Mouse (Mus musculus) erythroblast, embryonic 14.5 days (primary cell): Measurements from ENCODE around the gene Slc38a10. TPM values are rescaled to one million over a fixed set of nuclear protein-coding genes. Genes with fewer than 3 reads are reported as not detected.

Experiments
- H3K27me3 ChIP-seq: 2 replicates; pipeline ENCODE4 v1.6.1; 2012; ENCODE audit warnings: inconsistent platforms; ENCODE audit not compliant: control insufficient read depth
- H3K36me3 ChIP-seq: 2 replicates; pipeline ENCODE4 v1.6.1; 2012; ENCODE audit warnings: mild to moderate bottlenecking, inconsistent platforms; ENCODE audit not compliant: control insufficient read depth
- H3K4me1 ChIP-seq: 2 replicates; pipeline ENCODE4 v1.6.1; 2012; ENCODE audit warnings: inconsistent platforms; ENCODE audit not compliant: control insufficient read depth
- H3K4me3 ChIP-seq: replicated peaks from 2 replicates; pipeline ENCODE3; 2012; ENCODE audit warnings: moderate library complexity, mild to moderate bottlenecking, inconsistent platforms
- H3K9me3 ChIP-seq: 2 replicates; pipeline ENCODE4 v1.6.1; 2012; ENCODE audit warnings: low read length, inconsistent platforms, mixed read lengths; ENCODE audit not compliant: control insufficient read depth
- GATA1 ChIP-seq: IDR thresholded peaks from 2 replicates; pipeline ENCODE4 v1.6.1; 2012; ENCODE audit warnings: low read length, inconsistent platforms, mixed read lengths
- TAL1 ChIP-seq: IDR thresholded peaks from 3 replicates; pipeline ENCODE4 v1.6.1; 2012; ENCODE audit warnings: low read length, inconsistent platforms, mixed read lengths
- polyA plus RNA-seq: library from polyadenylated mRNA; stranded (reverse); fragments of >175 nt; gene quantifications from 2 replicates; pipeline ENCODE4 v1.2.3, GENCODE M21; 2012

Slc38a10 gene
- polyA plus RNA-seq, 1 experiment: 6.2 TPM

DNA sequence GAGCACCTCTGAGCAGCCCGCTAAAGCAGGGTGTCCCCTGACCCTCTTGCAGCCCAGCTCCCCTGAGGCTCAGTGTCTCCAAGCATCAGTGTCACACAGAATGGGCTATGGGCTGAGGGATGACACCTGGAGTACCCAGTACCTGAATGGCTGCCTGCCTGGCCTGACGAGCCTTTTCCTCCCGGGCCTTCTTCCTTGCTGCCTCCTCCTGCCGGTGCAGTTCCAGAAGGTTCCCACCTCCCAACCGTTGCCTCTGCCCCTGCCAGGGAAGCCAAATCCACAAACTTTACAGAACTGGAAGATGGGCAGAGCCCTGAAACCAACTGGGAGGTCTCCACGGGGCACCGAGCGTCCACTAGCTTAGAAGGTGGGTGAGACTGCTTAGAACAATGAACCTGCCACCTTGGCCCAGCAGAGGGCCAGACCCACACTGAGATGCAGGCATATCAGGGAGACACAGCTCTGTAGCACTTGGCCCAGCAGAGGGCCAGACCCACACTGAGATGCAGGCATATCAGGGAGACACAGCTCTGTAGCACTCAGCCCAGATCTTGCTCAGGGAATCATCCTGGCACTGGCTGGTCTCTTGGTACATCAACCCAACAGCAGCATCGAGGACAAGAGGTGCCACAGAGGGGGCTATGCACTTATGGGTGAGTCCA, 78.0 kb downstream of the Slc38a10 start:
- no peaks in the 10 kb centered on the region for H3K4me1 ChIP-seq
- no peak for TF ChIP-seq TAL1
- no peak for TF ChIP-seq GATA1
- H3K9me3 ChIP-seq: no peaks in the 10 kb centered on the region
- H3K4me3 ChIP-seq: no peak overlapping the region
- peaks cover 45% of the 10 kb centered on the region for H3K36me3 ChIP-seq
- H3K27me3 ChIP-seq: no peaks in the 10 kb centered on the region

DNA sequence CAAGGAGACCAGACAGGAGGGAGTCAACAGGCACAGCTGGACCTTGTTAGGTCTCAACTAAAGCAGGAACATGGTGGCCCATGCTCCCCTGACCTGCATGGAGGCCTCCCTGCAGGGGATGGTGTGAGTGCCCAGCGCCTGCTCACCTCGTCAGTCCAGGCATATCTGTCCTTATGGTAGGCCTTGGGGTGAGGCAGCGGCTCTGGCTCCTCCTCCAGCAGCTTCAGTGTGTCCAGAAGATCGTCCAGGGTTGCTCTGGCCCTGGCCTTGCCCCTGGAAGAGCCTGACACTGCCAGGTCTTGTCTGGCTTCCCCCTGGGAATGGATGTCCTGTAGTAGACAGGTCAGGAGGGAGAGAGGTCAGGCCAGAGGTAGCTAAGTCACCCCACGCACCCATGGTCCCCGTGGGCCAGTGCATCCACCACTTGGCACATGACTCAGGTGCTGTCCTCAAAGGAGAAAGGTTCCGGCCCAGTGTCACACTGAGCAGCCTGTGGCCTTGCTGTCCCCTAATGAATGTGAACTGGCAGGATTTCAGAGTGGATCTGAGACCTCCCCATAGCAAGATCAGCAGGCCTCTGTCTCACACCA, 79.3 kb downstream of the Slc38a10 start:
- no peaks in the 10 kb centered on the region for H3K9me3 ChIP-seq
- H3K36me3 ChIP-seq: peaks cover 52% of the 10 kb centered on the region
- no peaks in the 10 kb centered on the region for H3K4me1 ChIP-seq
- H3K4me3 ChIP-seq: no peak overlapping the region
- H3K27me3 ChIP-seq: no peaks in the 10 kb centered on the region
- TF ChIP-seq GATA1: no peak
- no peak for TF ChIP-seq TAL1

DNA sequence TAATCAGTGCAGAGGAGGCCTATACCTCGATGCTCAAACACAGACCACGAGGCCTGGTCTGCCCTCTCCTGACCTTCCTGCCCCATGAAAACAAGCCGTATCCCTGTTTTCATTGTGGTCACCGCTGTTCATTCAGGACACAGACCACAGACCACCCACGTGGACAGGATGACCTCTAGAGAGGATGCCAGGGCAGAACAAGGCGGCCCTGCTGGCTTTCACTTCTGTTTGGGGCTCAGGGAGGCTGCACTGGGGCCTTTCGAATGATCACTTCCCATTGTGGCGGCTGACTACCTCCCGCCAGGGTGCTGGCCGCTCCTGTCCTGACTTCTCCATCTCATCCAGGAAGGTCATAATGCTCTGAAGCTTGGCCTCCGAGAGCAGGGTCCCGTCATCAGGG, 80.1 kb downstream of the Slc38a10 start:
- no peak overlapping the region for H3K4me3 ChIP-seq
- H3K9me3 ChIP-seq: no peaks in the 10 kb centered on the region
- TF ChIP-seq GATA1: no peak
- no peak for TF ChIP-seq TAL1
- peaks cover 53% of the 10 kb centered on the region for H3K36me3 ChIP-seq
- no peaks in the 10 kb centered on the region for H3K27me3 ChIP-seq
- no peaks in the 10 kb centered on the region for H3K4me1 ChIP-seq

DNA sequence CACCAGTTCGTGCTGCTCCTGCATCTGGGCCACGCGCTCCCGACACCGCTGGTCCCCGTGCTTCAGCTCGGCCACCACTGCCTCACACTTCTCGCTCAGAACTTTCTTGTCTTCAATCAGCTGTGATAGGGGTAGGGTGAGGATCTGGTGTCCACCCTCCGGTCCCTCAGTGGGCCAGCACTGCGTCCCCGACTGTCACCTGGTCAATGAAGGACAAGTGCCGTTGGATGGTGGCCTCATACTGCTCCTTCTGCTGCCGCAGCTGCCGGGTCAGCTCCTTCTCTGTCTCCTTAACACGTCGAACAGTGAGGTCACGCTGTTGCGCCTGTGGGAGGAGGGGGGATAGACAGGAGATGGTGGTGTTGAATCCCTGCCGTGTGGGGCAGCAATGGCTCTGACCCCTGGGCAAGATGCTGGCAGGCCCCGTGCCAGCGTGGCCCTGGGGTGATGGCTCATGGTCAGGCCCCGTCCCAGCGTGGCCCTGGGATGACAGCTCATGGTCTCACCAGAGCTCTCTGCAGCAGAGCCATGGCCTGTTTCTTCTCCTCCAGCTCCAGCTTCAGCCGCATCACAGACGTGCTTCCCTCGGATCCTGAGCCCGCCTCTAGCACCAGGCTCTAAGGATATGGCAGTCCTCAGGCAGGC, 80.7 kb downstream of the Slc38a10 start:
- H3K4me3 ChIP-seq: no peak overlapping the region
- H3K9me3 ChIP-seq: no peaks in the 10 kb centered on the region
- H3K36me3 ChIP-seq: peaks cover 47% of the 10 kb centered on the region
- TF ChIP-seq GATA1: no peak
- TF ChIP-seq TAL1: no peak
- no peaks in the 10 kb centered on the region for H3K4me1 ChIP-seq
- H3K27me3 ChIP-seq: no peaks in the 10 kb centered on the region

DNA sequence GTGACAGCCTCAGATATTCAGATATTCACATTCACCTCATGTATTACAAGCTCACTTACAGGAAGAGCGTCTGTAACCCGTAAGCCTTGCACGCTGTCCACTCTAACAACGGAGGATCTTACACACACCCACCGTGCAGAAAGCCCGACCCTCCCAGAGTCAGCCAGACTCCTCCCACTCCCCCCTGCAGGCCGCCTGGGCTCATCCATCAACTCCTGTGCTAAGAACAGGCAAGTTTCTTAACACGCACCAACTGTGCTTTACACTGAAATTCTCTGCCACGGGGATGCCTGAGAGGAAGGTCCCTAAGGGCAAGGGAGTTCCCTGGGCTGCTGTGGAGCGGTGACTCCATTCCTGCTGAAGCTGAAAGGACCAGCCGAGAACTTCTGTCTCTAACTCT, 81.9 kb downstream of the Slc38a10 start:
- peaks cover 47% of the 10 kb centered on the region for H3K36me3 ChIP-seq
- no peaks in the 10 kb centered on the region for H3K4me1 ChIP-seq
- no peak overlapping the region for H3K4me3 ChIP-seq
- no peaks in the 10 kb centered on the region for H3K9me3 ChIP-seq
- TF ChIP-seq TAL1 (no peak), GATA1 (no peak)
- no peaks in the 10 kb centered on the region for H3K27me3 ChIP-seq

DNA sequence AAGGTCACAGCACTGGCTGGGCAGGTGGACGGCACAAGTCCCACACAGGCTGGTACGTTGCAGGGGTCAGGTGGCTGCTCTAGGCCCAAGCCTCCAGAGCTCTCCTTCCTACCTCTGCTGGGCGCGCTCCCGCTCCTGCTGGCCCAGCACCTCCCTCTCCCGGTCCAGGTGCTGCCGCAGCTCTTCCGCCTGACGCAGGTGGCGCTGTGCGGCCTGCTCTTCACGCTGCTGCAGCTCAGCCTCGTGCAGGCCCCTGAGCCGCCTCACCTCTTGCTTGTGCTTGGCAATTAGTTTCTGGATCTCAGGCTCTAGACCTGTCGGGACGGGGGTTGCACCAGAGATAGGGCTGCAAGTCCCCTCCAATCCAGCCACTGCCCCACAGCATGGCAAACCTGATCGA, 83.3 kb downstream of the Slc38a10 start:
- no peaks in the 10 kb centered on the region for H3K9me3 ChIP-seq
- TF ChIP-seq GATA1 (no peak), TAL1 (no peak)
- H3K4me1 ChIP-seq: no peaks in the 10 kb centered on the region
- H3K27me3 ChIP-seq: no peaks in the 10 kb centered on the region
- no peak overlapping the region for H3K4me3 ChIP-seq
- H3K36me3 ChIP-seq: peaks cover 52% of the 10 kb centered on the region

DNA sequence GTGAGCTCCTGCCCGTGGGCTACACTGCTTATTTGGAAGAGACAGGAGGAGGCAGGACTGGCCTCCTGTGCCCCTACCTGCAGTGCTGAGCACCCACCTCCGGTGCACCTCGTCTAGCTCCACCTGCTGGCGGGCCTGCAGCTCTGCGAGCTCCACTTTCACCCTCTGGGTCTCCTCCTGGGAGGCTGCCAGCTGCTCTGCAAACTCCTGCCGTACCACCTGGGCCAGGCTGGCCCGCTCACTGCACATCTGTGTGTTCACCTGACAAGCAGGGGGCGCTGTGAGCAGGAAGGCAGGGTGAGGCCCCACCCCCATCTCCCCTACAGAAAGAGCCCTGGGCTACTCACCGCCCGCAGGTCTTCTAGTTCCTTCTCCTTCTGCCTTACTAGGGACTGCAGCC, 85.9 kb downstream of the Slc38a10 start:
- H3K27me3 ChIP-seq: no peaks in the 10 kb centered on the region
- no peak overlapping the region for H3K4me3 ChIP-seq
- TF ChIP-seq GATA1: no peak
- TF ChIP-seq TAL1: no peak
- H3K9me3 ChIP-seq: no peaks in the 10 kb centered on the region
- H3K4me1 ChIP-seq: no peaks in the 10 kb centered on the region
- H3K36me3 ChIP-seq: peaks cover 28% of the 10 kb centered on the region

DNA sequence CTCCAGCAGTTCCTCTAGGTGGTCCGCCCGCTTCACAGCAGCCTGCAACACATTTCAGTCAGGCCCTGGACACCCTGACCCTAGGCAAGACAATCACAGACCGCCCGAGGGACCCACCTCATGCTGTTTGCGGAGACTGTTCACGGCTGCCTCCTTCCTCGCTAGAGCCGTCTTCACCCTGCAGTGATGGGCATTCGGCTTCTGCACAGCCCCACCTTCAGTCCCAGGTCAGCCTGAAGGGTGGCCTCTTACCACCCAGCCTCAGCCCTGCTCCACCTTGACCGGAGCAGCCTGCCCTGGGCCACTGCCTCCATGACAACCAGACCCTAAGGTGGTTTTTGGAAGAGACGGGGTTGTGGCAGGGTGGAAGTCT, 86.5 kb downstream of the Slc38a10 start:
- H3K4me1 ChIP-seq: no peaks in the 10 kb centered on the region
- no peak for TF ChIP-seq GATA1
- no peak for TF ChIP-seq TAL1
- H3K36me3 ChIP-seq: peaks cover 23% of the 10 kb centered on the region
- no peaks in the 10 kb centered on the region for H3K27me3 ChIP-seq
- no peak overlapping the region for H3K4me3 ChIP-seq
- no peaks in the 10 kb centered on the region for H3K9me3 ChIP-seq

DNA sequence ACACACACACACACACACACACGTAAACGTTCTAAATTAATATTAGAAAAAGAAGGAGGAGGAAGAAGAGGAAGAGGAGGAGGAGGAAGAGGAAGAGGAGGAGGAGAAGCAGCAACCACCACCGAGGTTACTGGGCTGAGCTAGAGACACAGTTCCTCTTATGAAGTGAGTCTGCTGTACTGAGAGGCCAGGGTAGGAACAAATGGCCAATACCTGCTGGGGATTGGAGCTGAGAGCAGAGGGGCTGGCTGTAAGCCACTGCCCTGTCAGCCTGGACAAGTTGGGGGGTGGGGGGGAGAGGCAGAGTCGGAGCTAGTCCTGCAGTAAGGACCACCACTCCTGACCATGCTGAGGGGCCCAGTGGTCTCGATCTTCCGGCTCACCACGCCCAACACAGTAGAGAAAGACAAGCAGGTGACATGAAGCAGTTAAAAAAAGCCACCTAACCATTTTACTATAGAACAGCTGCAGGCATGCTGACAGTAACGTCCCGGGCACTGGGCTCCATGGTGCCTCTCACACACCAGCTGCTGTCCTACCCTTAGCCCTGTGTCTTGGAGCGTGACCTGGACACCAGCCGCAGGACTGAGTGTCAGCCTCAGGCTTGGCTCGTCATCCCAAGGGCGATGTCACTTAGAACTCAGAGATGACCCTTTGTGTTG, 87.0 kb downstream of the Slc38a10 start:
- TF ChIP-seq GATA1 (no peak), TAL1 (no peak)
- no peaks in the 10 kb centered on the region for H3K9me3 ChIP-seq
- no peaks in the 10 kb centered on the region for H3K27me3 ChIP-seq
- H3K4me3 ChIP-seq: no peak overlapping the region
- H3K36me3 ChIP-seq: peaks cover 23% of the 10 kb centered on the region
- no peaks in the 10 kb centered on the region for H3K4me1 ChIP-seq
